Mouse (Mus musculus): ENCODE data around the gene Fars2. TPM values are rescaled to one million over a fixed set of nuclear protein-coding genes. Genes with fewer than 3 reads are reported as not detected.
A peak's percentile ranks its signal among the peaks of the same experiment; 100 is the strongest.

Fars2 gene
- polyA plus RNA-seq, 1 experiment from 2014 or later: 33.0 TPM

DNA sequence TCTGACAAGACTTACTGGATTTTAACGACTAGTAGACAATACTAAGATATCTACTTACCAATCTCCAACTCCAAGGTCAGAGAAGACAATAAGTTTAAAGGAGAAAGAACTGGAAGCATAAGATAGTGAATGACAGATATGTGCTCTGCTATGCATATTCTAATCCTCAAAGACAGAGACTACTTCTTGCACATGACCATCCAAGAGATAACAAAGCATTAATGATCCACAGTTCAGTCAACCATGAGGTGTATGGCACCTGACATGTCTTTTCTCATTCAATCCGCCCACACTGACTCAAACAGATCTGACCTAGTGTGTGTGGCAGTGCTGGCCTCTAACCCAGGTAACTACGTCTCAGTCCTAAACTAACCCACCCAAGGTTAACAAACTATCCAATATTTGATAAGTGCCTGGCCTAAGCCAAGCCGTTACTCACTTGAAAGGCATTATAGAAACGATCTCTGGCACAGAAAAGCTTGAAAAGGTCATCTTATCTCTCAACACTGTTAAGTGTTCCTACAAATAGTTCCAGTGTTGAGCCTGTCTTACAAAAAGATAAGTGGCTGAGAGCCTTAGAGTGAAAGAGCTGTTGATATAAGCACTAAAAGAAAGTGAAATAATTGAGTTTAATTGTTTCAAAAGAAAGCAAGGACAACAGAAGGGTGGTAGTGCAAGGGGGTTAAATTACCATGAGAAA lies 20.4 kb upstream of the Fars2 start:
- DNase-seq: no peak
- Histone ChIP-seq H3K27ac (replicated peaks; ENCODE audit: low read depth, low read length) (no peak overlapping the region), H3K36me3 (ENCODE audit: control insufficient read depth, insufficient read depth, low read length) (no peaks in the 10 kb centered on the region), H3K9ac (replicated peaks; ENCODE audit: low read length) (no peak overlapping the region), H3K9me3 (ENCODE audit: control insufficient read depth, low read length) (no peaks in the 10 kb centered on the region), H3K4me2 (ENCODE audit: low read length) (no peak overlapping the region), H3K4me1 (ENCODE audit: control insufficient read depth, insufficient read depth, low read length) (no peaks in the 10 kb centered on the region), H3K4me3 (replicated peaks; ENCODE audit: low read depth, low read length) (no peak overlapping the region), H3K27me3 (ENCODE audit: control insufficient read depth, insufficient read depth, low read length) (no peaks in the 10 kb centered on the region)
- WGBS: 90% methylated on average over 5 of the region's 5 CpGs
- ATAC-seq (ENCODE audit: low FRiP score, low TSS enrichment): no peak

DNA sequence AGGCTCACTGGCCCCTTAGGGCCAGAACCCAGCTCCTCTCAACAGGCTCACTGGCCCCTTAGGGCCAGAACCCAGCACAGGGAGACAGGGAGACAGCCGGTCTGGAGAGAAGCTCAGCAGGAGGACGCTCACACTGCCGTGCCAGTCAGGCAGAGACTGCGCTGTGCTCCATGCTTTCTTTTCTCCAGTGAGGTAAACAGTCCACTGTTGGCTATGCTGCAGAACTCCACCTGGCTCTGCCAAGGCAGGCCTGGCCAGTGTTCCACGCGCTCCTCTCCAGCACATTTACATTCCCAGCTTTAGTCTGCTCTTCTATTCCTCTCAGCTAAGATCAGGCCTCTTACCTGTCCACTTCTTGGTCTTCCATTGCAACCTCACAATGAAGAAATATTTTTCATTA lies 11.6 kb upstream of the Fars2 start:
- DNase-seq (no peak), ATAC-seq (ENCODE audit: low FRiP score, low TSS enrichment) (no peak)
- WGBS: 79% methylated on average over 6 of the region's 6 CpGs
- H3K36me3 ChIP-seq (ENCODE audit: control insufficient read depth, insufficient read depth, low read length): no peaks in the 10 kb centered on the region
- H3K27me3 ChIP-seq (ENCODE audit: control insufficient read depth, insufficient read depth, low read length): no peaks in the 10 kb centered on the region
- no peak overlapping the region for H3K9ac ChIP-seq (replicated peaks; ENCODE audit: low read length)
- H3K9me3 ChIP-seq (ENCODE audit: control insufficient read depth, low read length): no peaks in the 10 kb centered on the region
- no peak overlapping the region for H3K4me2 ChIP-seq (ENCODE audit: low read length)
- H3K4me1 ChIP-seq (ENCODE audit: control insufficient read depth, insufficient read depth, low read length): no peaks in the 10 kb centered on the region
- no peak overlapping the region for H3K4me3 ChIP-seq (replicated peaks; ENCODE audit: low read depth, low read length)
- H3K27ac ChIP-seq (replicated peaks; ENCODE audit: low read depth, low read length): no peak overlapping the region

DNA sequence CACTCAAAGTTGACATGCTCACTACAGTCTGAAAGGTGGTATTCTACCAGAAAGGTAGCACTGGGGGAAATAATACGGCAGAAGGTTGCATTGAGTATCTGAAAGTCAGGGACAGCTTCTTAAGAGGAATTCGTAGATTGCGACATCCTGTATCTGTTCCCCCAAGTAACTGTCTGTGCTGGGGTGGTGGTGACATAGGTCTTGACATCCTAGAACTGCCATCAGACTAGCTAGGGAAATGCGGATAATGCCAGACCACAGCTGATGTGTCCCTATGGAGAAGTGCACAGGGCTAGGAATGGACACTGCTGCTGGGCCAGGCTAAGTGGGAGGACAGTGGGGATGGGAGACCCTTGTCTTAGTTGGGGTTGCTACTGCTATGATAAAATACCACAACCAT lies 8.7 kb upstream of the Fars2 start:
- Histone ChIP-seq H3K4me3 (replicated peaks; ENCODE audit: low read depth, low read length) (no peak overlapping the region), H3K4me1 (ENCODE audit: control insufficient read depth, insufficient read depth, low read length) (no peaks in the 10 kb centered on the region), H3K36me3 (ENCODE audit: control insufficient read depth, insufficient read depth, low read length) (no peaks in the 10 kb centered on the region), H3K27ac (replicated peaks; ENCODE audit: low read depth, low read length) (no peak overlapping the region), H3K27me3 (ENCODE audit: control insufficient read depth, insufficient read depth, low read length) (no peaks in the 10 kb centered on the region), H3K9ac (replicated peaks; ENCODE audit: low read length) (no peak overlapping the region), H3K9me3 (ENCODE audit: control insufficient read depth, low read length) (no peaks in the 10 kb centered on the region), H3K4me2 (ENCODE audit: low read length) (no peak overlapping the region)
- no peak for DNase-seq
- ATAC-seq (ENCODE audit: low FRiP score, low TSS enrichment): no peak
- 97% methylated on average over 4 of the region's 4 CpGs for WGBS

DNA sequence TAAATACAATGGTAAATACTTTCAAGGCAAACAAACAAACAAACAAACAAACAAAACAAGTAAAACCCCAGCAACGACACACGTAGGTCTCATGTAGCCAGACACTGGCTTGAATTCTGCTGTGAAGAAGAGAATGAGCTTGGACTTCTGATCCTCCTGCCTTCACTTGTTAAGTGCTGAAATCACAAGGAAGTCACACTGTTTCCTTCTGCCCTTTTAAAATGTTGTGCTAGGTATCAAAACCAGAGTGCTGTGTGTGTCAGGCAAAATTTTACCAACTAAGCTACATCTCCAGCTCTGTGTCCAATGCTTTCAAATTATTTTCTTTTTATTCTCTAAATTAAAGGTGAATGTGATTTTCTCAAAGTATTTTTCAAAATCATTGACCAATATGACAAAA lies 5.9 kb upstream of the Fars2 start:
- WGBS: 98% methylated on average over 2 of the region's 2 CpGs
- Histone ChIP-seq H3K9me3 (ENCODE audit: control insufficient read depth, low read length) (no peaks in the 10 kb centered on the region), H3K27ac (replicated peaks; ENCODE audit: low read depth, low read length) (no peak overlapping the region), H3K4me3 (replicated peaks; ENCODE audit: low read depth, low read length) (no peak overlapping the region), H3K4me2 (ENCODE audit: low read length) (no peak overlapping the region), H3K27me3 (ENCODE audit: control insufficient read depth, insufficient read depth, low read length) (no peaks in the 10 kb centered on the region), H3K4me1 (ENCODE audit: control insufficient read depth, insufficient read depth, low read length) (peaks cover 5% of the 10 kb centered on the region), H3K36me3 (ENCODE audit: control insufficient read depth, insufficient read depth, low read length) (no peaks in the 10 kb centered on the region), H3K9ac (replicated peaks; ENCODE audit: low read length) (no peak overlapping the region)
- no peak for DNase-seq
- no peak for ATAC-seq (ENCODE audit: low FRiP score, low TSS enrichment)

DNA sequence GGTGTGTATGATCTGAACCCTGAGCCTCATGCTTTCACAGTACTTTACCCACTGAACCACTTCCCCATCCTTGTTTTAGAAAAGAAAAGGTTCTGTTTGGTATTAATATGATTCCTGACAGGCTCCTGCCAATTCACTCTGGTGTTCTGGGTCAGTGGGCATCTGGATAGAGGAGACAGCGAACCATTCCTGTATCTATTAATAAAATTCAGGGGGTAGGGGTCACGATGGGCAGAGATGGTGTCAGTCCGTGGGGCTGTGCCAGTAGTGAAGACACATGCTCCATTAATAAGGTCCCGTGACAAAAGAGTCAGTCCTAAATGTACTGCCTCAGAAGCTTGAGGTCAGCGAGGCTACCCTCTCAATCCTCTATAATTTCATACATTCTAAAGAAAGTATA lies 4.0 kb upstream of the Fars2 start:
- 87% methylated on average over 5 of the region's 5 CpGs for WGBS
- Histone ChIP-seq H3K27me3 (ENCODE audit: control insufficient read depth, insufficient read depth, low read length) (no peaks in the 10 kb centered on the region), H3K4me2 (ENCODE audit: low read length) (no peak overlapping the region), H3K4me3 (replicated peaks; ENCODE audit: low read depth, low read length) (no peak overlapping the region), H3K9me3 (ENCODE audit: control insufficient read depth, low read length) (no peaks in the 10 kb centered on the region), H3K4me1 (ENCODE audit: control insufficient read depth, insufficient read depth, low read length) (peaks cover 10% of the 10 kb centered on the region), H3K9ac (replicated peaks; ENCODE audit: low read length) (no peak overlapping the region), H3K36me3 (ENCODE audit: control insufficient read depth, insufficient read depth, low read length) (no peaks in the 10 kb centered on the region), H3K27ac (replicated peaks; ENCODE audit: low read depth, low read length) (no peak overlapping the region)
- DNase-seq: no peak
- no peak for ATAC-seq (ENCODE audit: low FRiP score, low TSS enrichment)

DNA sequence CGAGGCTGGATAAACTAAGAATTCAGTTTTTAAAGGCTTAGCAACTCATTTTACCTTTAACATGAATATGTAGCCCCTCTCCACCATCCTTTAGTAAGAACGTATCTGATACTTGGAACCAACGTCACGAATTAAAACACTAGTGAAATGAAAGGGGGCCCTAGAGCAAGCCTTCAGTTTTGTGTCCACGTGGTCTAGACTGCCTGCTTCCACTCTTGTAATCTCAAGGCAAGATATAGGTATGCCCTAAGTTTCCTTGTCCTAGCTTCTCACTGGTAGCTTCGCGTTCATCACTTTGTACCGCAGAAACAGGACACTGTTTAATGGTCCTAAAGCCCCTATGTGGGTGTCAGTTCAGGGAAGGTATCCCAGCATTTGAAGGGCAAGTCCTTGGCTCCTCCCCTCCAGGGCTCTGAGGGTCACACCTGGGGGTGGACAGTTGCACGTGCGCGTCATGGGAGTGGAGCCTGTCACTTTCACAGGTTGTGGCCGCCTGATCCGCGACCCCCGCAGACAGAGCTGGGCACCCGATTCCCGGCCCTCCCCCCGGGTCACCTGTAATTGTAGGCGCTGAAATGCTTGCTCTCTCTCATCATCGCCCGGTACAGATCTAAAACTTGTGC lies 581 bp upstream of the Fars2 start:
- H3K27me3 ChIP-seq (ENCODE audit: control insufficient read depth, insufficient read depth, low read length): no peaks in the 10 kb centered on the region
- peak overlapping the region; percentile 70 for H3K4me3 ChIP-seq (replicated peaks; ENCODE audit: low read depth, low read length)
- ATAC-seq (ENCODE audit: low FRiP score, low TSS enrichment) (peak; percentile 19; the same call in 1 of the 2 replicates), DNase-seq (peak; percentile 40)
- 6% methylated on average over 21 of the region's 21 CpGs for WGBS
- H3K27ac ChIP-seq (replicated peaks; ENCODE audit: low read depth, low read length): peak overlapping the region; percentile 99; the same call in 1 of the 2 replicates
- H3K4me2 ChIP-seq (ENCODE audit: low read length): peak overlapping the region; percentile 90
- H3K9me3 ChIP-seq (ENCODE audit: control insufficient read depth, low read length): no peaks in the 10 kb centered on the region
- H3K4me1 ChIP-seq (ENCODE audit: control insufficient read depth, insufficient read depth, low read length): peaks cover 10% of the 10 kb centered on the region
- no peaks in the 10 kb centered on the region for H3K36me3 ChIP-seq (ENCODE audit: control insufficient read depth, insufficient read depth, low read length)
- peak overlapping the region; percentile 70 for H3K9ac ChIP-seq (replicated peaks; ENCODE audit: low read length)

DNA sequence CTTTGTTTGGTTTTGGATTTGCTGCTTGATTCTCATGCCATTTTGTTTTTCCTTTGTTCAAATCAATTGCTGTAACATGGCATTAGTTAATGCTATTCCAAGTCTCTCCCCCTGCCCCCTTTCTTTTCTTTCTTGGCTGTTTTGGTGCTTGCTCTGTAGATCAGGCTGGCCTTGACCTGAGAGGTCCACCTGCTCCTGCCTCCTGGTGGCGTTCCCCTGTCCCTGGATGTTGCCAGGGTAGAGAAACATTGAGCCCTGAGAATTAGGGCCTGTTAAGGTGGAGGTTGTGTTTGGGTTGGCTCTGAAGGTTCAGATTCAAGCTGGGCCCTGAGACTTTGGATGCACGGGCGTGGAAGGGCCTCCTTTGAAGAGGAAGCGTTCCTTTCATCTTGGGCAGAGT lies 2.5 kb downstream of the Fars2 start:
- Histone ChIP-seq H3K4me2 (ENCODE audit: low read length) (no peak overlapping the region), H3K9me3 (ENCODE audit: control insufficient read depth, low read length) (no peaks in the 10 kb centered on the region), H3K4me3 (replicated peaks; ENCODE audit: low read depth, low read length) (no peak overlapping the region), H3K4me1 (ENCODE audit: control insufficient read depth, insufficient read depth, low read length) (peaks cover 10% of the 10 kb centered on the region), H3K9ac (replicated peaks; ENCODE audit: low read length) (no peak overlapping the region), H3K27ac (replicated peaks; ENCODE audit: low read depth, low read length) (no peak overlapping the region), H3K36me3 (ENCODE audit: control insufficient read depth, insufficient read depth, low read length) (no peaks in the 10 kb centered on the region), H3K27me3 (ENCODE audit: control insufficient read depth, insufficient read depth, low read length) (no peaks in the 10 kb centered on the region)
- 74% methylated on average over 4 of the region's 4 CpGs for WGBS
- ATAC-seq (ENCODE audit: low FRiP score, low TSS enrichment): no peak
- no peak for DNase-seq

DNA sequence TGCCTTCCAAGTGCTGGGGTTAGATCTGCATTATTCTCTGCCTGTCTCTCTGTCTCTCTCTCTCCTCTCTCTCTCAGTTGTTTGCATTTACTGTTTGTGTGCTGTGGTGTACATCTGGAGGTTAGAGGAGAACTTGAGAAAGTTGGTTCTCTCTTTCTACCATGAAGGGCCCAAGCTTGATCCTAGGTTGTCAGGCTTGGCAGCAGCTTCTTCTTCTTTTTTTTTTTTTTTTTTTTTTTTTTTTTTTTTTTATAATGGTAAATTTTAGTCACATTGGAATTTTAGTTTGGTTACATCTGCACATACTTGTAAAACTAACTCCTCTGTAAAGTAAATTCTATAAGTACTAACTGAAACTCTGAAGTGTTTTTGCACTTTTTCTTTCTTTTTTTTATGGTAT lies 3.4 kb downstream of the Fars2 start:
- Histone ChIP-seq H3K4me3 (replicated peaks; ENCODE audit: low read depth, low read length) (no peak overlapping the region), H3K9me3 (ENCODE audit: control insufficient read depth, low read length) (no peaks in the 10 kb centered on the region), H3K36me3 (ENCODE audit: control insufficient read depth, insufficient read depth, low read length) (no peaks in the 10 kb centered on the region), H3K27ac (replicated peaks; ENCODE audit: low read depth, low read length) (no peak overlapping the region), H3K4me2 (ENCODE audit: low read length) (no peak overlapping the region), H3K4me1 (ENCODE audit: control insufficient read depth, insufficient read depth, low read length) (peaks cover 10% of the 10 kb centered on the region), H3K9ac (replicated peaks; ENCODE audit: low read length) (no peak overlapping the region), H3K27me3 (ENCODE audit: control insufficient read depth, insufficient read depth, low read length) (no peaks in the 10 kb centered on the region)
- no peak for DNase-seq
- no peak for ATAC-seq (ENCODE audit: low FRiP score, low TSS enrichment)

DNA sequence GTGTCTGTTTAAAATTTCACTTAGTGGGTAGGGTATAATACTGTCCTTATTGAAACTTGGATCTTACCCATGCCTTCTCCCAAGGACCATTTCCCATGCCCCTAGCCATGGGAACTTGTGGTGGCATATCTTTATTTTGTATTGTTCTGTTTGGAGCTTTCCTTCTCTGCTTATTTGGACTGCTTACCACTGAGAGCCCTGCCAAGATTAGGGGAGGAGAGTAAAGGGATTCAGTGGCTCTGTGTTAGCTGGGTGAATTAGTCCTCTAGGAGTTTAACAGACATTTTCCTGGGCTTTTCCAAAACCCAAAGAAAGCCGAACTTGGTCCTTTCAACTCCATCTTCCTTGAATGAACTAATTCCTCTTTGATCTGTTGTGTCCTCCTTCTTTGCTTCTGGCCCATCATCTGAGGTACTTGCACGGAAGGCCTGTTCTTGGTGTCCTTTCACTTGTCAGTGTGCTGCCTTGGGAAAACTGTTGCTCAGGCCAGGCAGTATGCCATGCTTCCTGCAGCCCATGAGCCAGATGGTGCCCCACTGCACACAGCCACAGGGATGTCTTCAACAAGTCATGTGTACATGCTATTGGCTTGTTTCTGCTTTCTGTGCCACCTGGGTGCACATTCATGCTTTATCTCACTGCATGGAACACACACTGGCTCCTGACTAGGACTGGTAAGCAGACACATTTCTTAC lies 12.3 kb downstream of the Fars2 start:
- Histone ChIP-seq H3K27ac (replicated peaks; ENCODE audit: low read depth, low read length) (no peak overlapping the region), H3K4me2 (ENCODE audit: low read length) (no peak overlapping the region), H3K9ac (replicated peaks; ENCODE audit: low read length) (no peak overlapping the region), H3K4me1 (ENCODE audit: control insufficient read depth, insufficient read depth, low read length) (no peaks in the 10 kb centered on the region), H3K36me3 (ENCODE audit: control insufficient read depth, insufficient read depth, low read length) (no peaks in the 10 kb centered on the region), H3K9me3 (ENCODE audit: control insufficient read depth, low read length) (no peaks in the 10 kb centered on the region), H3K4me3 (replicated peaks; ENCODE audit: low read depth, low read length) (no peak overlapping the region), H3K27me3 (ENCODE audit: control insufficient read depth, insufficient read depth, low read length) (no peaks in the 10 kb centered on the region)
- WGBS: 65% methylated on average over 2 of the region's 2 CpGs
- ATAC-seq (ENCODE audit: low FRiP score, low TSS enrichment): no peak
- DNase-seq: no peak
